Mouse (Mus musculus): ENCODE measurements around the gene Ttc6.

The Ttc6 gene

DNA sequence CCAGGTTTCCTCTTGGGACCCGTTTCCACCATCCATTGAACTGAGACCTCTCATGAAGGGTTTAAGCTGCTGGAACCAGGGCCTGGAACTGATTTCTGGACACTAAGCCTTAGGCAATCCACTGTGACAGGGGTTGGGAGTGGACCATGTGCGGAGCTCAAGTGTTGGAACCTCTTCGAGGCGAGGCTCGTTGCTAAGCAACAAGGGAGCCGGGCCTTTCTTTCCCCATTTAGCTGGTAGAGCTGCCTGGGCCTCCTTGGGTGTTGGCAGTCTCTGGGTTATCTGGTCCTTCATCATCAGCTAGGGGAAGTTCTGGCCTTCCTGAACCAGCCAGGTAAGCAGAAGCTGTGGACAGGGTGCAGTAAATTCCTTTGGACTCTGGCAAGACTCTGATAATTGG is at the start of gene Ttc6:
Ttc6 (plus strand) TSS at position 205 of the 400 bp plus-strand sequence.
- DNase-seq, result no peak

DNA sequence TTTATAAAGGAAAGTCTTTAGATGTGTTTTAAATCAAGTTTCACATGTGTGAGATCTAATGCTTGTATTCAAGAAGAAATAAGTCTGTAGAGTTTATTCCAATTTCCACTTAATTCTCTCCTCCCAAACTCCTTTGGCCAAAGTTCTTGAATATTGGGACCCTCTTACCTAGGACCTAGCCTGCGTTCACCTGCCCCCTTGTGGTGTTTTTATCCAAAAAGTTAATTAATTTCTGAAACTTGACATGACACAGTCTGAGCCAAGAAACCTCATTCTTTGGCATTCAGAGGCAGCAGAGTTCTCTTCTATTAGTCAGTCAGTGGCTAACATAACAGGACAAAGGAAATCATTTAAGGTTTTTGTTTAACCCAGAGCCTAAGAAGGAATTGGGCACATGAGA is 49.4 kb upstream of the Ttc6 start:
- DNase-seq, result no peak

DNA sequence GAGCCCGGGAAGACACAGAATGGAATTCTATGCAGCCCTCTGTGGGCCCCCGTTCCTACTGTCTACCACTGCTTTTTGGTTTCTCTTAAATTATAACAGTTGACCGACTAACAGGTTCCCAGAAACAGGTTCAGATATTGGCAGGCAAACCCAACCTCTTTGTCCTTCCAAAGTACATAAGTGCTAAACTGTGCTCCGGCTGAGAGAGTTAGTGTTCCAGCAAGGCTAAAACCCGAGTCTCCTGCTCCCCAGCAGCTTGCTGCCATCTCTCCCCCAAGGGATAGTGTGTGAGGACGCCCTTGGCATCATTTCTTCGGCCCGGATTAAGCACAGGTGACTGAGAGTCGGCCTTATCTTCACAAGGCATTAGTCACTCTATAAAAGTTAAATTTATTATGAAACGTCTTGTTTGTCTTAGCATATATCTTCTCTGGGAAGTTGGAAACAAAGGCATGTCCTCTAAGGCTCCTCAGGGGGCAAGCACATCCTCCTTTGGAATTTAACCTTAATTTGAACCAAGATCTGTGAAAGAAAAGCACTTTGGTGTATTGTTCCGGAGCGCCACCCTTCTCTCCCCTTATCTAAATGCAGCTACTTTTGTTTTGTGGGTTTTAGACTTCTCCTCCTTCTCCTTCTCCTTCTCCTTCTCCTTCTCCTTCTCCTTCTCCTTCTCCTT is 48.1 kb upstream of the Ttc6 start:
- DNase-seq, result no peak

DNA sequence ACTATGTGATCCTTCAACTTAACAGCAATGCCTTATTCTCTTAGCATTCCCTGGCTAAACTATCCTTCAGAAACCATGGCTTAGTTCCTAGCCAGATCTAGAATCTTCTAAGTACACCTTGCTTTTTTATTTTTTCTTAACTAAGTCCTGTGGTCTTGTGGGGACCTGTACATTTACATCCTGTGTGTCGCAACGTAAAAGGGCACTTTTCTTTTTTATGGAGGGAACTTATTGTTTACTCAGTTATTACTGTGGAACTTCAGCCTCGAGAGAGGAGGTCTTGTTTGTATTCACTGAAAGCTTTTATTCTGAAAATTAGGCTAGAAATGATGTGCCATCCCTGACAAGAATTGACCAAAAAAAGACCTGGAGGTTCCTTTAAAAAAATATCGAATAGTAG is 35.6 kb upstream of the Ttc6 start:
- DNase-seq, result no peak

DNA sequence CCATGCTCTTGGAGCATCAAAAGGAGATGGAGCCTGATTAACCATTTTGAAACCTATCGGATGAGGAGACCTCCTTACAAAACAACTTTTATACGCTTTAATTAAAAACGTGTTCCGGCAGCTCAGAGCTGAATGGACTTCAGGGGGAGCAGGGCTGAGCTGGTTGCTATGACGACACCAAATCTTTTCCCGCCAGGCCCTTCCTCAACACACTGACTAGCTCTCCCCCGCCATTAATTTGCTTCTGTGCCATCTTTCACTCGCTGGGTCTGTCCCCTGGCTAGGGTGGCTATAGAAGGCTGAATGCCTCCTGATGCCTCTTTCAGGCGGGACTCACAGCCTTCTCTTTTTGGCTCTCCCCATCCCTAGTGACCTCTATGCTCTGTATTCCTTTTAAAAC is 33.4 kb upstream of the Ttc6 start:
- DNase-seq, result no peak

DNA sequence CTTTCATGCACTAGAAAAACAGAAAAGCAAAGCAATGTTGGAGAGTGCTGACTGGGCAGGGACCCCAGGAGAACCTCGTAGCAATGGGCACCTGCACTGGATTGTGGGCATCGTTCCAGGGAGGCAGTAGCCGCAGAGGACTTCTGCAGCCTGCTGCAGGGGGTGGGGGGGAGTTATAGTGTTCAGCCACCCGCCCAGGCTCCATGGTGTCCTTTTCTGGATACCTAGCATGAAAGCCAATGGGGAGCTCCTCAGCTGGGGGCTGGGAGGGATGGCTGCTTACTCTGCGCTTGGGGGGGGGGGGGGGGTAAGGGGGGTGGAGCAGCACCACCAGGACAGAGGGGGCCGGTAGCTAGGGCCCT is 29.4 kb upstream of the Ttc6 start:
- peak in 1 of 2 experiments; percentile 7 for DNase-seq

DNA sequence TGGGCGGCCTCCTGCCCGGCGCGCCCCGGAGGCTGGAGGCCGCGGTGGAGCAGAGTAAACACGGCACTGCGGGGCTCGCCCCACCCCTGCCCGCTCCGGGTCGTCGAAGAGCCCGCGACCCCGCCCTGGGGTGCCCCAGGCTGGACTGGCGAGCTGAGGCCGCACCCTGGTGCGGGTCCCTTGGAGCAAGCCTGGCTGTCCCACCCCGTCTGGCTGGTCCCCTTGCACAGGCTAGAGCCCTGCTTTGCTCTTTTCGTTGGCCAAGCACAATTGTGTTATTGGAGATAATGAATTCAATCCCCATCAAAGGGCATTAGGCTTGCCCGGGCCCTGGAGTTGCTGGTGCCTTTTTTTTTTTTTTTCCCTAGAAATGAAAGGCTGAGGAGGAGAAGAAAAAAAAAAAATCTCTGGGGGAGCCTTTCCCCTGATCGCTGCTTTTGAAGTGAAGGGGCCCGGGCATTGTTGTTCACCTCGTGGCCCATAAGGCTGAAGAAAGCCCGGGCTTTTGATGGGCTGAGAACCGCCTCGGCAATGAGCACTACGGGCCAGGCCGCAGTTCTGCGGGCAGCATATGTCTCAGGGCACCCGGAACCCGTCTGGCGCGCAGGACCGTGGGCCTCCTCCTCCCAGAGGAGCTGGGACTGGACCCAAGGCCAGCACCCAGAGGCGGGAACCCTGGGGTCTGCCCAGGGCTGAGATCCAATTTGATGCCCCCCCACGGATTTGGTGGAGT is 28.9 kb upstream of the Ttc6 start:
- DNase-seq, result peak in 1 of 2 experiments; percentile 4

DNA sequence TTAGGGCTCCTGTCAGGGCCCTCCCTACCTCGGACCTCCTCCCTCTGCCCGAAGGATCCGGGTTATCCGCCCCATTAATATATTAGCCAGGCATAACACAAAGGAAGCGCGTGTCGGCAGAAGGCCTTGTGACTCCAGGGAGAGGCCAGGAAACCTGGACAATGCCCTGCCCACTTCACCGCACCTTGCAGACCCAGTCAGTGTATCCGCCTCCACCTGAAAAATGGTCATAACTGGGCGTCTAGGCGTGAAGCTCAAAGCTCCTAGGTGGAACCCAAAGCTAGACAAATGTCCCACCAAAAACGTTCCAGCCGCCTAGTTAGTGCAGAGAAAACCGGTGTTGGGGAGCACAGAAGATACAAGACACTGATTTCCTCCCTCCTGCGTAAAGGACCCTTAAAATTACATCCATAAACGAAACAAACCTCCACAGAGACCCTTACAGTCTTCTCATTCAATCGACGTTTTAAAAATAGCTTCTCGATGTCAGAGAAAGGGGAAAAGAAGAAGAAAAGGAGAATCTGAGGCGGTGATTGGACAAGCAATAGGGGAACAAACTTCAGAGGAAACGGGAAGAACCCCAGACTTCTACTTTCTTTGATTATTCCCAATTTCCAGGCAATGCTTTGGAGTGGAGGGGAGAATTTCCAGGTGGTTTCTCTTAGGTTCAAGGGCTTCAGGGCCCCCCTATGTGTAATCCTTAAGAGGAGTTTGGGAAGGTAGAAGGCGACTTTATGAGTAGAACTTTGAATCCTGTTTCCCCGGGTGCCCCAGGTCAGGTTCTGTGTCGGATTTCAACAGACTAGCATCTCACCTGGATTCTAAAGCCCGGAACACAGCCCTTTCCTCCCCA is 27.6 kb upstream of the Ttc6 start:
- peak in 1 of 2 experiments; percentile 12 for DNase-seq

DNA sequence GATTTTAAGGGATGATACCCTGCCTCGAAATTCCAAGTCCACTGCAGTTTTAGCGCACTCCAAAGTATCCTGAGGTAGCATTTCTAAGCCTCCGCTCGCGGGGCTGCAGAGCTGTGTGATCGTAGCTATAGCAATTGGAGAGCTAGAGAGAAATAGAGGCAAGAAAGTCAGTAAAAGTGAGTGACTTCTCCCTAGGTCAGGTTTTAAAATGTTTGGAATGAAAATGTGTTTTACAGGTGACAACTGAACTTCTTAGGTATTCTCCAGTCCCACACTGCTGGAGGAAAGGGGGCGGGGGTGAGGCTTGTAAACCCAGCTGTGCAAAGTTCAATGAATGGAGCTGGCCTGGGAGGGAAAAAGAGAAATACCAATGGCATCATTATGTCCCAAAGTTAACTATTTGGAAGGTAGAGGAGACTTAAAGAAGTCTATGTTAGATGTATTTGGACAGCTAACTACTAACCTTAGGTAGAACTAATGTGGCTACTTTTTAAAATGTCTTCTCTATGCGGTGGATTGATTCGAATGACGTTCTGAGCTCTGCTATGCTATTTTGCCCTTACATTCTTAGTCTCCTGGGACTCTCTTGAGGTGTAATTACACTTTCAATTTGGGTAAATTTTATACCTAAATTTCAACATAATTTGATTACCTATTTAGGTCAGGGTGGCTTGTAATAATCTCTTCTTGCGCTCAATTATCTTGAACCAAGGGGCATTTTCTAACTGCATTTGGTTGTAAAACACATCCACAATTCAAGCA is 26.8 kb upstream of the Ttc6 start:
- peak in 1 of 2 experiments; percentile 8 for DNase-seq

DNA sequence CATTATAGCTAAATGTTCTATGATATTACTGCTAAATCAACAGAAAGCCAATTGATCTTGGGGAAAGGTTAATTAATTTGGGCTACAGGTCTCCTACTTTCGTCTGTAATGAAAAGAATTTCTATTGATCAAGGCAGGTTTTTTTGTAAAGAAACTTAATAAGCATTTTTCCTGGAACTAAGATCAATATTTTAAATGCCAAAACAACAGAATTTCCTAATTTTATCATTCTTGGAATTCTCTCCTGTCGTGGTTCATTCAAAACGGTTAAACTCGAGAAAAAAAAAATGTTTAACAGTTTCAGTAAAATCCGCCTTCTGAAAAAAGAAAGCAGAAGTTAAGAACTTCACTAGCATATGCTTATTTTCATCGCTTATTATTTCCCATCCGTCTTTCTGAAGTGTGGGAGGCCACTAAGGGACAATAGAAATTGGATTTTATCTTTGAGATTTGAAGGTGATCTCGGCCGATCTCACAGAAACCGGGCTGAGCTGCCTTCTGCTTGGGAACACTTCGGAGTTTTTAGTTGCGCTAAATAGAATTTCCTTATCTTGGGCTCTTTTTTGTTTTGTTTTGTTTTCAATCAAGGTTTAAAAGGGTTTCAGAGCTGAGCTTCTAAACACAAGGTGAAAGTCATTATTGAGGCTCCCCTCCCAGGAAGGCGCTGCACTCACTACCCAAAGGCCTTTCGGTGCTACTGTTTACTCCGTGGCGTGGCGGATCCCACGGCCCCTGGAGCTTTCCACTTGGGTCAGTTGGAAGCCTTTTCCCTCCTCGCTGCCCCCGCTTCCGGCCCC is 25.9 kb upstream of the Ttc6 start:
- DNase-seq, result peak in 1 of 2 experiments; percentile 30

DNA sequence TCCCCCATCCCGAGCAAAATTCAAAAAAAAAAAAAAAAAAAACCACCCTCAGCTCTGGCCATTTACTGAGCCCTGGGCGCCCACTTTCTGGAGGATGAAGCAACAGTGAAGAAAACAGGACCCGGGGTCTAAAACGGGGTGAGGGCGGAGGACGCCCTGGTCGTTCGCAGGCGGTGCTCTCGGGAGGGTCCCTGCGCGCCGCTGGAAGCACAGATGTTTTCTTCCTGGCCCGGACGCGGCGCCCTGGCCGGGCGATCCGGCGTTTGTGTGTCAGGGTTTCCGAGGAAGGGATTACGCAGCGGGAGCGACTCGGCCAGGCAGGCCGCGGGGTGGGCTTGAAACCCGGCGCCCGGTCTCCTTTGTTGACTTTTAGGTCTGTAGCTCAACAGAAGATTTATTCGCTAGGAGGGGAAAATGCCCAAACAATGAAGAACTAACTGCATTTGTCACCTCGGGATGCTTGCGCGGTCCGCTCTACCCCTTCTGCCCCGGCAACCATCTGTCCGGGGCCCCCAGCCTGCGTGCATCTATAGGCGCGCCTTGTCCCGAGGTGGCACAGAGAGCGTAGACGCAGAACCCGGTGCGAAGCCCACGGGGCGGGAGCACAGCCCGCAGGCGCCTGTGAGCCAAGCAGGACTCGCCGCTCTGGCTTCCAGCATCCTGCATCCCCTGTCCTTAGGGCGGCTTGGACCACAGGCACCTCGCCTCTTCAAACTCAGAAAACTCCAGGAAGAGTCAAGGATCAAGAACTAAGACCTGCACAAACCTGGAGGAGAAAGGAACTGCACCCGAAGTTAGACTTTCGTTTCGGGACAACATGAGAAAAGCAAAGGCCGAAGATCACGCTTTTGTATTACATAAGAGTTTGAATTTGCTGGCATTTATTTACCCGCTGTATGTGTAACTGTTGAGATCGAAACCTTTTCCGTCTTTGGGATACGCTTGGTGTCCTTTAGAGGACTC is 25.0 kb upstream of the Ttc6 start:
- DNase-seq, result peak in 1 of 2 experiments; percentile 56

DNA sequence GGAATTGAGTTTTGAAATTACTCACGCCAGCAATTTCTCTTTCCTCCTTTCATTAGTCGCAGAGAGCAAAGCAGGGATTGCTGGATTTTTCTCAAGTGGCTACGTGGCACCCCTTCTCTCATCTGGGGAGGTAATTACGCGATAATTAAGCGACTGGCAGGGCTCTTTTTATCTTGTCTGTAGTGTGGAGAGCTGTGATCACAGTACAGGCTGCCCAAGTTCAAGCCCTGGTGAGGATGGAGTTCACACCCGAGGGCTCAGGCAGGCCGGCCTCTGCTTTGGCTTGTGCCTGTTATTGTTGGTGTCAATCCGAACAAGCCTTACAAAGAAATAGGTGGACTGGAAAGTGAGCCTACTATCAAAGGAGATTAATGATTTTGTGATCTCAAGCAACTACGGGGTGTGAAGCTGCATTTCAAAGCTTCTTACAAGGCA is 24.3 kb upstream of the Ttc6 start:
- peak in 1 of 2 experiments; percentile 62 for DNase-seq

DNA sequence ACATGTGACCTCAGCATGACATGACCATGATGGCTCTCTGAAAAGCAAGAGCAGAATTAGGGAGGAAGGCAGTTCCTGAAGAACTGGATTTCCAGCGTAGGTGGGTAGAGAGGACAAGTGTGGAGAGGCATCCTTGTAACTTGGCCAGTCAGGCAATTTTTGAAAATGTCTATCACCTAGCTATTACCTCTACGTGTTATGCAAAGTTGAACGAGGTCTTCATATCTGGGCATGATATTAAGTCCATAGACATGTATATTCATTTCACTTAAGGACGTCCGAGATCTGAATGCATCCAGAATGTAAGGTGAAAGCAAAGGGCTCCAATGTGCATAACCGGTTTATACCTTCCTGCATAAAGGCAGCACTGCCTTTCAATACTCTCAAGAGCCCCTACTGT is 22.8 kb upstream of the Ttc6 start:
- no peak for DNase-seq

DNA sequence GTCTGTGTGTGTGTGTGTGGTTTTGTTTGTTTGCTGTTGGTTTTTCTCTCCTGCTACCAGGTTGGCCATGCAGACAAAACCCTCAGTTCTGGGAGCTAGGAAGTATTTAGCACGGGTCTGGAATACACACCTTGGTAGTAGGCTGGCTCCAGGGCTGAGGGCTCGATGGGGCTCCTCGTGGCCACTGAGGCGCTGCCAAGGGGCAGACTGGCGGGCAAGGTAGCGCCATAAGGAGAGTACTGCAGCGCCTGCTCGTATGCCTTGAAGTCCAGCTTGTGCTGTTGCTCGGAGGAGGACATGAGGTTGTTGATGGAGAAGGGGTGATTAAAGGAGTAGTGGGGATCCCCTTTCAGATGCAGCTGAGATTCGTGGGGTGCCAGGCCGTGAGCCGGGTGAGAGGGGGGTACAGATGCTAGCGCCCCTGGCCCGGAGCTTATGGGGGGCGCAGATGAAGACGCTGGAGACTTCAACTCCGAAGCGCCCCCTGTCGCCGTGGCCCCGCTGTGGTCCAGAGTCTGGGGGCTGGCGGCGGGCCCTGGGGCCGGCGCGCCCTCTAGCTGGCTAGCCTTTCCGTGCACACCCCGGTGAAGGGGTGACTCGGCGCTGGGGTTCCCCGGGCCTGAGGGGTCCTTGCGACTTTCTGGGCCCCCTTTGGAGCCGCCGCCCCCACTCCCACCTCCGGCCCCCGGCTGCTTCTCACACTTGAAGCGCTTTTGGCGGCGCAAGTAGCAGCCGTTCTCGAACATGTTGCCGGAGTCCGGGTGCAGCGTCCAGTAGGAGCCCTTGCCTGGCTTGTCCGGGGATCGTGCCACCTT is 21.8 kb upstream of the Ttc6 start:
- peak in 1 of 2 experiments; percentile 41 for DNase-seq

DNA sequence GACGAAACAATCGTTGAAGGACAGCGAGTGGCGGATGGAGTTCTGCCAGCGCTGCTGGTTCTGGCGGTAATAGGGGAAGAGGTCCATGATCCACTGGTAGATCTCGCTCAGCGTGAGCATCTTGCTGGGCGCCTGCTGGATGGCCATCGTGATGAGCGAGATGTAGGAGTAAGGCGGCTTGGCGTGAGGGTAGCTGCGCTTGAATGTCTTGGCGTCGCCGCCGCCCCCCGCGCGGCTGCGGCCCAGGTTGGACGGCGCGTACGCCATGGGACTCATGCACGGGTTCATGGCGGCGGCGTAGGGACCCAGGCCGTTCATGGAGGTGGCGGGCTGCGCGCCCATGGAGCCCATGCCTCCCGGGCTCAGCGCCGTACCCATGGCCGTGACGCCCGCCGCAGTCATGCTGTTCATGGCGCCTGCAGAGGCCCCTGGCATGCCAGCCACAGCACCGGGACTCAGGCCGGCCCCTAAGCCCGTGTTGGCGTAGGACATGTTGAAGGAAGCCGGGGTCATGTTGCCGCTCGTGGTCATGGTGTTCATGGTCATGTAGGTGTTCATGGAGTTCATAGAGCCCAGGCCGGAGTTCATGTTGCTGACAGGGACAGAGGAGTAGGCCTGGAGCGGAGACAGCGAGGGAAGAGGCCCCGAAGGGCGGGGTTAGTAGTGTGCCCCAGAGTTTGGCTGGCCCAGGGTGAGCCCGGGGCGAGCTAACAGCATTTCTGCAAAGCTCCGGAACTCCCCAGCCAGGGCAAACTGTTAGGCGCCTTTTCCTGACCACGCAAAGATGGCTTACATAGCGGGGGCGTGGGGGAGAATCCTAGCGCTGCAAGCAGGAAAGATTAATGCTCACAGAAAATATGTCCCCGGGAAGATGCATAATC is 20.9 kb upstream of the Ttc6 start:
- peak; percentile 6 to 24 for DNase-seq

DNA sequence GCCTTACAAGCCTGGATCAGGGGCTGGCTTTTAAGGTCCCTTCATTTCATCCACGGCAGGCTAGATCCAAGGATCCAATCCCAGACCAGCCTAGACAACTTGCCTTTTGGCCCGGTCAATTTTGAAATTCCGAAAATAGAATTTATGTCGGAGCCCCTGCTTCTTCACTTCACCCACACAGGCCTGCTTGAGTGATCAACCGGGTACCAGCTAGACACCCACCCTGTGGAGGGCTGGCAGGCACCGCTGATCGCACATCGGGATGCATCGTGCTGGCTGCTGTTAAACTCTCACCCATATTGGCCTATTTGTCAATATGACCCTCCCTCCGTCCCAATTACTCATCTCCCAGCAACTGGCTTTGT is 20.3 kb upstream of the Ttc6 start:
- DNase-seq, result peak; percentile 16 to 17

DNA sequence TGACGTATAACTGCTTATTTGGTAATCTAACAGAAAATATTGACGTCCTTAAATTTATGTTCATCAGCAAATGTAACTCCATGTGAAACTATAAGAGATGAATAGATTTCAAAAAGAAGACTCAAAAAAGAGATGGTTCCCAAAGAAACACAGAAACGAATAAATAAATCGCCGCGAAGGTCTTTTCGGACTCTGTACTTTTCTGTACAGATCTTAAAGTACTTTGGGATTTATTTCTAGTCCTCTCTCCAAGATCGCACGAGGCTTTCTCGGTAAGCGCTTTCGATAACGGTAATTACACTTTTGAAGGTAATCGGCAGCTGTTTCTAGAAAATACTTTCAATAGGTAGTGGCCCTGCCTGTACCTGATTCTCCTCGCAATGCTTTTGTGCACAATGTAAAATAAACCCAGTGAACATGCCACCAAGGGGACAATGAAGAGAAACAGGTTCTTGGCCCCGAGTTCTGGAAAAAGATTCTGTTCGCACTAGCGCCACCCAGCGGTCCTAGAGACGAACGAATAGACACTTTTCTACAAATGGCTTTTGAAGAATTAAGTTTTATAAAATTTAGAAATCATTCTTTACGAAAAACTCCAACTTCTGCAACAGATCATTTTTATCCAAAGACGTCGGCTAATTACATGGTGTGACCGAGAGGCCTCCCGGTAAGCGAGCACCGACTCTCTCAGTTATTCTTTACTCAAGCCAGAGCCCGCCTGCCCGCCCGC is 19.1 kb upstream of the Ttc6 start:
- DNase-seq, result peak; percentile 58 to 73

Data from cerebellum, postnatal 14 days (tissue).